Mouse (Mus musculus) liver, postnatal 0 days (tissue): ENCODE data around the gene Tango2. TPM values are rescaled to one million over a fixed set of nuclear protein-coding genes. Genes with fewer than 3 reads are reported as not detected.

ENCODE experiments used
- ATAC-seq: fragments of 200-750 bp; cut with Nextera tagmentation; 2 replicates; pipeline ENCODE4 v1.8.0; 2017; ENCODE audit warnings: mild to moderate bottlenecking, moderate library complexity
- DNase-seq: peaks from one replicate; pipeline ENCODE4 v3.0.0-alpha.2; 2016
- H3K27ac ChIP-seq: fragments of 300-500 bp; sonication (generic); 2 replicates; pipeline ENCODE4 v1.5.1; 2014; ENCODE audit warnings: antibody characterized with exemption, moderate library complexity, mild to moderate bottlenecking, low read depth
- H3K27me3 ChIP-seq: fragments of 300-500 bp; sonication (generic); 2 replicates; pipeline ENCODE4 v1.6.1; 2014; ENCODE audit warnings: low read length, control low read depth, mixed read lengths; ENCODE audit not compliant: insufficient read depth
- H3K36me3 ChIP-seq: fragments of 300-500 bp; sonication (generic); replicated peaks from 2 replicates; pipeline ENCODE4 v1.6.1; 2014; ENCODE audit warnings: mild to moderate bottlenecking, control low read depth, low read length, moderate library complexity, mixed read lengths; ENCODE audit not compliant: insufficient read depth
- H3K4me1 ChIP-seq: fragments of 300-500 bp; sonication (generic); 2 replicates; pipeline ENCODE4 v1.6.1; 2014; ENCODE audit warnings: antibody characterized with exemption, mild to moderate bottlenecking, control low read depth; ENCODE audit not compliant: insufficient read depth
- H3K4me2 ChIP-seq: fragments of 300-500 bp; sonication (generic); 2 replicates; pipeline ENCODE4 v1.6.1; 2014; ENCODE audit warnings: low read depth, mild to moderate bottlenecking, low read length, moderate library complexity, mixed read lengths
- H3K4me3 ChIP-seq: fragments of 300-500 bp; sonication (generic); 2 replicates; pipeline ENCODE4 v1.5.1; 2014; ENCODE audit warnings: low read depth, low read length
- H3K9ac ChIP-seq: fragments of 300-500 bp; sonication (generic); replicated peaks from 2 replicates; pipeline ENCODE4 v1.6.1; 2014; ENCODE audit warnings: mild to moderate bottlenecking, moderate library complexity
- H3K9me3 ChIP-seq: fragments of 300-500 bp; sonication (generic); 2 replicates; pipeline ENCODE4 v1.6.1; 2016; ENCODE audit warnings: mild to moderate bottlenecking, control low read depth, low read length, mixed read lengths
- CTCF ChIP-seq: sonication (generic); IDR thresholded peaks from 2 replicates; pipeline ENCODE4 v1.5.1; 2016; ENCODE audit warnings: antibody characterized with exemption, low read depth
- EP300 ChIP-seq: IDR thresholded peaks from 2 replicates; pipeline ENCODE4 v1.6.1; 2016; ENCODE audit warnings: antibody characterized with exemption, low read depth, mild to moderate bottlenecking
- WGBS: fragments of 180-500 bp; shearing (Covaris S2); extraction: QIAGEN DNeasy Blood & Tissue Kit; methylation state at CpG from one replicate; pipeline ENCODE4 v1.1.7; 2014; ENCODE audit not compliant: insufficient replicate concordance; 5-methylcytosine and 5-hydroxymethylcytosine counted together
- polyA plus RNA-seq: library from polyadenylated mRNA; unstranded; fragments of >200 nt; fragmentation: Nextera tagmentation; extraction: Ambion mirVana; gene quantifications from 2 replicates; pipeline ENCODE4 v1.2.1, GENCODE M21; 2015

Tango2 gene
- polyA plus RNA-seq, 1 experiment from 2014 or later: 61.1 TPM

- 69% methylated on average over 3 of the region's 3 CpGs for WGBS
- ATAC-seq (no peak), DNase-seq (no peak)
- Histone ChIP-seq H3K4me2 (peak overlapping the region; percentile 99; the same call in 1 of the 2 replicates), H3K27ac (peak overlapping the region; percentile 31; the same call in 1 of the 2 replicates), H3K9ac (no peak overlapping the region), H3K4me3 (peak overlapping the region; percentile 73; the same call in 1 of the 2 replicates), H3K4me1 (peaks cover 39% of the 10 kb centered on the region), H3K36me3 (peaks cover 14% of the 10 kb centered on the region), H3K27me3 (no peaks in the 10 kb centered on the region), H3K9me3 (no peaks in the 10 kb centered on the region)
- TF ChIP-seq EP300 (no peak), CTCF (no peak)
Measured at GRCm38 (mm10) chr16:18394056-18394455, 46.2 kb upstream of the Tango2 start.

GRCm38 (mm10) chr16:18393595-18393994 is 45.7 kb upstream of the Tango2 start:
- DNase-seq (no peak), ATAC-seq (no peak)
- 0 out of 2 replicates have a peak overlapping the region, but pooled peaks have one; percentile 31 for H3K27ac ChIP-seq
- TF ChIP-seq EP300 (no peak), CTCF (no peak)
- H3K4me1 ChIP-seq: peaks cover 44% of the 10 kb centered on the region
- no peaks in the 10 kb centered on the region for H3K27me3 ChIP-seq
- WGBS: 40% methylated on average over 5 of the region's 5 CpGs
- H3K4me2 ChIP-seq: peak overlapping the region; percentile 99
- peak overlapping the region; percentile 73 for H3K4me3 ChIP-seq
- H3K9ac ChIP-seq: peak overlapping the region; percentile 78
- H3K36me3 ChIP-seq: peaks cover 14% of the 10 kb centered on the region
- no peaks in the 10 kb centered on the region for H3K9me3 ChIP-seq

DNA sequence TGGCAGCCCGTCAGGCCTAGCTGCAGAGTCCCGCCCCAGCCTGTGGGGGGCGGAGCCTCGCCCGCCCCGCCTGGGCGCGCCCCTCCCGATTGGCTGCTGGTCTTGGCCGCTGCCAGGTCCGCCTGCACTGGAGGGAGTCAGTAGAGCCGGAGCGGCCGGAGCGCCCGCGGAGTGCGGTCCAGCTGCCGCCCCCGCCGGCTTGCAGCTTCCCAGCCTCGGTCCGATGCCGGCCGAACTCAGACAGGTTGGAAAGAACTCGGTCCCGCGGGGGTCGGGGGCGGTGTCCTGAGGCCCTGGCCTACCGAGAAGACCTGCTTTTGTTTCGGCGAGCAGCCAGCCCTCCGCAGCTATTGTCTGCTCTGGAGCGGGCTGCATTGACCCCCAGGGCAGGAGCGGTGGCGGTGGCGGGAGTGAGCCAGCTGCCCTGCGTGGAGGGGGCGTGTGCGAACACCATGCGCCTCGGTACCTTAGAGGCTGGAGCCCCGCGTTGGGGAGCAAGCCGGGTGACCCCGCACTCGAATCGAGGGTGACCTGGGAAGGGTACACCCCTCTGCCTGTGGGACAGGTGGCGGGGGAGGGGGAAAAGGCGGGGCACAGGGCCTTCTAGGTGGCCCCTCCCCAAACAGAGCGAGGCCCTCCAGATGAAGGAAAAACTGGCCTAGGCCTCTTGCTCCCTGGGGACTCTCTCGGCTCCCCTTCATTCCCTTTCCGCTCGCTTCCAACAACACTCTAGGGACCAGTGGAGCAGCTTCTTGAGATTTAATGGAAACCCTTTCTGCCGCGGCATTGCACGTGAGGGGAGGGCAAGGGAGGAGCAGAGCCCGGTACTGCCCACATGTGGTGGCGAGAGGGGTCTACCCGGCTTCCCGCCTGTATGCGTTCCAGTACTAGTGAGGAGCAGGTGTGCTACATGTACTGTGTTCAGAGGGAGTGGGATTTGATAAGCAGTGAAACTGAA is 44.8 kb upstream of the Tango2 start:
- DNase-seq (peak; percentile 93), ATAC-seq (peak; percentile 88)
- no peaks in the 10 kb centered on the region for H3K27me3 ChIP-seq
- TF ChIP-seq EP300 (no peak), CTCF (peak; percentile 68)
- whole genome bisulfite sequencing: under 1% methylated on average over 55 of the region's 63 CpGs
- peak overlapping the region; percentile 99 for H3K4me2 ChIP-seq
- peak overlapping the region; percentile 78 for H3K9ac ChIP-seq
- H3K4me1 ChIP-seq: peaks cover 52% of the 10 kb centered on the region
- H3K36me3 ChIP-seq: peaks cover 7% of the 10 kb centered on the region; the same call in 1 of the 2 replicates
- no peaks in the 10 kb centered on the region for H3K9me3 ChIP-seq
- H3K27ac ChIP-seq: peak overlapping the region; percentile 67
- peak overlapping the region; percentile 73 for H3K4me3 ChIP-seq

- ATAC-seq (no peak), DNase-seq (no peak)
- Histone ChIP-seq H3K4me2 (no peak overlapping the region), H3K9ac (no peak overlapping the region), H3K27me3 (no peaks in the 10 kb centered on the region), H3K4me3 (no peak overlapping the region), H3K36me3 (no peaks in the 10 kb centered on the region), H3K27ac (peak overlapping the region; percentile 16; the same call in 1 of the 2 replicates), H3K4me1 (peaks cover 56% of the 10 kb centered on the region), H3K9me3 (no peaks in the 10 kb centered on the region)
- TF ChIP-seq CTCF: no peak
- TF ChIP-seq EP300: no peak
- 79% methylated on average over 3 of the region's 3 CpGs for WGBS
Measured at GRCm38 (mm10) chr16:18391728-18392127, 43.8 kb upstream of the Tango2 start.

DNA sequence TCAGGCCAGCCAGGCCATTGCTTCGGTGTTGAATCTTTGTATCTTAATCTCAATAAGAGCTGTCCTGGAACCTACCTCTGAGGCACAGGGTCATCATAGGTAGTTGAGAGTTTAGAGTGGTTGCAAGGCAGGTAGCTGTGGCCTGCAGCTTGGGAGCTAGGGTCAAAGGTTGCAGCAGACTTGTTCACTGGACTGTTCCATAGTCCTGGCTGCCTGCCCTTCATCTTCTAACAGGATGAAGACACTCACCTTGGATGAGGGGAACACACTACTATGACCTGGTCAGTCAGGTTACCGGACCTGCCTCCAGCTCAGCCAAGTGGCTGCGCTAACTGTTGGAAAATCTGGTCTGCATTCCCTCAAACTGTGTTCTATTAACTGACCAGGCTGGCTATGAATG is 43.2 kb upstream of the Tango2 start:
- Histone ChIP-seq H3K27me3 (no peaks in the 10 kb centered on the region), H3K9me3 (no peaks in the 10 kb centered on the region), H3K4me1 (peaks cover 56% of the 10 kb centered on the region), H3K4me2 (no peak overlapping the region), H3K27ac (0 out of 2 replicates have a peak overlapping the region, but pooled peaks have one; percentile 31), H3K9ac (no peak overlapping the region), H3K4me3 (no peak overlapping the region), H3K36me3 (no peaks in the 10 kb centered on the region)
- 94% methylated on average over 3 of the region's 3 CpGs for WGBS
- DNase-seq (peak; percentile 11), ATAC-seq (no peak)
- TF ChIP-seq EP300 (no peak), CTCF (no peak)

- ATAC-seq (no peak), DNase-seq (no peak)
- Histone ChIP-seq H3K4me1 (peaks cover 54% of the 10 kb centered on the region), H3K36me3 (no peaks in the 10 kb centered on the region), H3K9me3 (no peaks in the 10 kb centered on the region), H3K27ac (no peak overlapping the region; the same call in 1 of the 2 replicates), H3K4me2 (no peak overlapping the region), H3K27me3 (no peaks in the 10 kb centered on the region), H3K4me3 (no peak overlapping the region), H3K9ac (no peak overlapping the region)
- TF ChIP-seq CTCF (no peak), EP300 (no peak)
- 82% methylated on average over 6 of the region's 6 CpGs for WGBS
Measured at GRCm38 (mm10) chr16:18390399-18390798, 42.5 kb upstream of the Tango2 start.
